Mouse (Mus musculus): ENCODE results near the gene Tmem268.

- TF ChIP-seq CTCF (IDR thresholded peaks at IDR 0.05; ENCODE audit: low read depth, low read length) = no peak
- TF ChIP-seq POLR2A (IDR thresholded peaks at IDR 0.05; ENCODE audit: borderline replicate concordance, low read depth, low read length) = no peak
These were observed 12.0 kb upstream of the Tmem268 start for GRCm38 (mm10) chr4:63546441-63547055.
